Mouse (Mus musculus): ENCODE results near the gene Spag17.

DNA sequence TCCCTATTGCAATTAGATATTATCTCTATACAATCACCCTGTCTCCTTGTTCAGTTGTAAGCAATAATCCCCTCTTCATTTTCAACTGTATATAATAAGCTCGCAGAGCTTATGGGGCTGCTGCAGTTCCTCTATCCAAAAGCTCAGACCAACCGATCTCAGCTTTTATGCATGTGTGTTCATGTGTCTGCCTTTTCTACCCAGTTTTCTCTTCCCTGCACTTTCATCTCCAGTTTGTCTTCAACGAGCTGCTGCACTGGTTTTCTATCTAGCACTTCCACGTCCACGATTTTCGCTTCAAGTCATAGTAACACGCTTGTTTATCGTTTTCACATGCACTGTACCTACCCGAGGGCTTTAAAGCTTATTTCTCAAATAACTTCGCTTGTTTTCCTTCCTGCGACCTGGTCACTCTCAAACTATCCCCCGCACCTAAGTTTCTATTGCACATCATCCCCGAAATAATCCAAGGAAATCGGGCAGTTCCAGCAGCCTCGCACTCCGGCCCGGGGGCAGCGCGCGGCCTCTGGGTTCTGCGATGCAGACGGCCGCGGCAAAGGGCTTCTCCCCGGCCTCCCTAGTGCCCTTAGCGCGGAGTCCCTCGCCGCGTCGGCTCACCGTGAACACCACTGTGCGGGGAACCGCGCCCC, 276.6 kb downstream of the Spag17 start:
- TF ChIP-seq CTCF (IDR thresholded peaks at IDR 0.05; ENCODE audit: borderline replicate concordance, control insufficient read depth, extremely low read depth, insufficient read depth, low read length, poor library complexity) (no peak), POLR2A (IDR thresholded peaks at IDR 0.05; ENCODE audit: control insufficient read depth, extremely low read depth, insufficient read depth, low read length, poor library complexity) (no peak)

Measured in thymus, adult 2 months (tissue).